Mouse (Mus musculus) cerebellum, adult 2 months (tissue): ENCODE measurements around the gene Kcnj10. TPM values are rescaled to one million over a fixed set of nuclear protein-coding genes. Genes with fewer than 3 reads are reported as not detected.

ENCODE experiments used
- DNase-seq, 2 experiments: peaks; one replicate each; pipeline ENCODE4 v3.0.0; 2021
- H3K27ac ChIP-seq: fragments of 200-500 bp; 2 replicates; pipeline ENCODE4 v1.5.1; 2012; ENCODE audit warnings: low read length, control low read depth, inconsistent platforms; ENCODE audit not compliant: insufficient read depth
- H3K27me3 ChIP-seq: fragments of 200-500 bp; 2 replicates; pipeline ENCODE4 v1.6.1; 2012; ENCODE audit warnings: inconsistent platforms, mild to moderate bottlenecking, low read length, moderate library complexity; ENCODE audit not compliant: control insufficient read depth, insufficient read depth
- H3K4me1 ChIP-seq: fragments of 200-500 bp; 2 replicates; pipeline ENCODE4 v1.6.1; 2011; ENCODE audit warnings: low read length; ENCODE audit not compliant: control insufficient read depth, insufficient read depth
- H3K4me3 ChIP-seq: fragments of 200-500 bp; replicated peaks from 2 replicates; pipeline ENCODE3; 2011; ENCODE audit warnings: mild to moderate bottlenecking, low read depth, low read length, control low read depth; ENCODE audit not compliant: insufficient read depth
- CTCF ChIP-seq: fragments of 200-500 bp; IDR thresholded peaks from 2 replicates; pipeline ENCODE4 v1.5.1; 2011; ENCODE audit warnings: low read depth, mild to moderate bottlenecking, control low read depth, low read length, moderate library complexity, borderline replicate concordance; ENCODE audit not compliant: insufficient read depth
- POLR2A ChIP-seq: fragments of 200-500 bp; IDR thresholded peaks from 2 replicates; pipeline ENCODE4 v1.6.1; 2011; ENCODE audit warnings: low read length, control low read depth, borderline replicate concordance; ENCODE audit not compliant: insufficient read depth
- WGBS: fragments of 180-500 bp; shearing (Covaris S2); methylation state at CpG from one replicate; pipeline ENCODE4 v1.1.7; 2018; 5-methylcytosine and 5-hydroxymethylcytosine counted together
- polyA plus RNA-seq: library from polyadenylated mRNA; depleted of rRNA; stranded (reverse); fragments of >200 nt; gene quantifications from 2 replicates; pipeline ENCODE4 v1.2.3, GENCODE M21; 2012; rRNA removed

Kcnj10 gene
- polyA plus RNA-seq: 141 and 174 TPM in 2 replicates

- TF ChIP-seq POLR2A (no peak; the same call in 1 of the 2 replicates), CTCF (no peak)
- WGBS: 2% methylated on average over 38 of the region's 38 CpGs
- H3K4me1 ChIP-seq: peaks cover 4% of the 10 kb centered on the region; the same call in 1 of the 2 replicates
- no peaks in the 10 kb centered on the region for H3K27me3 ChIP-seq
- peak within 1 kb of the TSS; percentile 67; the same call in 1 of the 2 replicates for H3K27ac ChIP-seq
- H3K4me3 ChIP-seq: peak within 1 kb of the TSS; percentile 59
- DNase-seq: peak; percentile 82 to 85
Measured at GRCm38 (mm10) chr1:172340729-172341321, at the start of gene Kcnj10. Kcnj10 (plus strand) TSS chr1:172341210.

- H3K27me3 ChIP-seq: no peaks in the 10 kb centered on the region
- no peak overlapping the region for H3K4me3 ChIP-seq
- 93% methylated on average over 2 of the region's 2 CpGs for WGBS
- peaks cover 13% of the 10 kb centered on the region for H3K4me1 ChIP-seq
- no peak for DNase-seq
- no peak overlapping the region for H3K27ac ChIP-seq
- TF ChIP-seq POLR2A: no peak
- no peak for TF ChIP-seq CTCF
Measured at GRCm38 (mm10) chr1:172292880-172293279, 48.1 kb upstream of the Kcnj10 start.

- Histone ChIP-seq H3K4me1 (peaks cover 13% of the 10 kb centered on the region), H3K27ac (no peak overlapping the region), H3K27me3 (no peaks in the 10 kb centered on the region), H3K4me3 (no peak overlapping the region)
- no peak for DNase-seq
- no peak for TF ChIP-seq CTCF
- TF ChIP-seq POLR2A: no peak
- WGBS: 82% methylated on average over 11 of the region's 11 CpGs
Measured at GRCm38 (mm10) chr1:172293449-172293848, 47.6 kb upstream of the Kcnj10 start.

- 61% methylated on average over 4 of the region's 4 CpGs for WGBS
- Histone ChIP-seq H3K4me1 (peaks cover 13% of the 10 kb centered on the region), H3K27ac (no peak overlapping the region), H3K4me3 (peak overlapping the region; percentile 28), H3K27me3 (no peaks in the 10 kb centered on the region)
- DNase-seq: peak in 1 of 2 experiments; percentile 45
- no peak for TF ChIP-seq POLR2A
- TF ChIP-seq CTCF: no peak
Measured at GRCm38 (mm10) chr1:172295751-172296197, 45.2 kb upstream of the Kcnj10 start.

GRCm38 (mm10) chr1:172296816-172297510, 44.0 kb upstream of the Kcnj10 start:
- TF ChIP-seq POLR2A: no peak
- no peak for TF ChIP-seq CTCF

GRCm38 (mm10) chr1:172297611-172298537, 43.1 kb upstream of the Kcnj10 start, which contains the start of gene Atp1a2:
Atp1a2 (minus strand) TSS chr1:172298064.
- peak in 1 of 2 experiments; percentile 38 for DNase-seq
- Histone ChIP-seq H3K27ac (peak within 1 kb of the TSS; percentile 37; the same call in 1 of the 2 replicates), H3K4me3 (peak within 1 kb of the TSS; percentile 28), H3K4me1 (peaks cover 13% of the 10 kb centered on the region), H3K27me3 (no peaks in the 10 kb centered on the region)
- TF ChIP-seq CTCF (no peak), POLR2A (peak; percentile 59; the same call in 1 of the 2 replicates)
- 24% methylated on average over 16 of the region's 16 CpGs for WGBS

More at GRCm38 (mm10) chr1:172296816-172297510, 44.0 kb upstream of the Kcnj10 start:
- peak overlapping the region; percentile 28 for H3K4me3 ChIP-seq
- peaks cover 13% of the 10 kb centered on the region for H3K4me1 ChIP-seq
- no peaks in the 10 kb centered on the region for H3K27me3 ChIP-seq
- 39% methylated on average over 6 of the region's 6 CpGs for WGBS
- peak overlapping the region; percentile 26; the same call in 1 of the 2 replicates for H3K27ac ChIP-seq
- peak in 1 of 2 experiments; percentile 39 for DNase-seq

GRCm38 (mm10) chr1:172299528-172299927, 41.5 kb upstream of the Kcnj10 start:
- Histone ChIP-seq H3K27ac (peak overlapping the region; percentile 15; the same call in 1 of the 2 replicates), H3K4me1 (peaks cover 13% of the 10 kb centered on the region), H3K4me3 (no peak overlapping the region), H3K27me3 (no peaks in the 10 kb centered on the region)
- 49% methylated on average over 7 of the region's 7 CpGs for WGBS
- DNase-seq: peak in 1 of 2 experiments; percentile 41
- TF ChIP-seq CTCF: no peak
- TF ChIP-seq POLR2A: no peak
